Mouse (Mus musculus) forebrain, embryonic 11.5 days (tissue): ENCODE measurements around the gene Acyp2. TPM values are rescaled to one million over a fixed set of nuclear protein-coding genes. Genes with fewer than 3 reads are reported as not detected.

Source experiments
- ATAC-seq: fragments of 200-750 bp; cut with Nextera tagmentation; replicated peaks from 2 replicates; pipeline ENCODE4 v1.8.0; 2017; ENCODE audit warnings: moderate TSS enrichment; ENCODE audit not compliant: low FRiP score
- DNase-seq: peaks from one replicate; pipeline ENCODE4 v3.0.0-alpha.2; 2017; ENCODE audit warnings: low spot score
- H3K27ac ChIP-seq: fragments of 300-500 bp; sonication (generic); 2 replicates; pipeline ENCODE4 v1.5.1; 2014; ENCODE audit warnings: low read depth, low read length
- H3K27me3 ChIP-seq: fragments of 300-500 bp; sonication (generic); 2 replicates; pipeline ENCODE4 v1.6.1; 2014; ENCODE audit warnings: mild to moderate bottlenecking, low read length, mixed read lengths; ENCODE audit not compliant: control insufficient read depth, insufficient read depth
- H3K36me3 ChIP-seq: fragments of 300-500 bp; sonication (generic); 2 replicates; pipeline ENCODE4 v1.6.1; 2014; ENCODE audit warnings: mild to moderate bottlenecking, low read length, moderate library complexity, mixed read lengths; ENCODE audit not compliant: control insufficient read depth, insufficient read depth
- H3K4me1 ChIP-seq: fragments of 300-500 bp; sonication (generic); replicated peaks from 2 replicates; pipeline ENCODE4 v1.6.1; 2014; ENCODE audit warnings: low read length, mixed read lengths; ENCODE audit not compliant: control insufficient read depth, insufficient read depth
- H3K4me2 ChIP-seq: fragments of 300-500 bp; sonication (generic); 2 replicates; pipeline ENCODE4 v1.6.1; 2014; ENCODE audit warnings: low read depth, mild to moderate bottlenecking, low read length, moderate library complexity, mixed read lengths; ENCODE audit not compliant: severe bottlenecking
- H3K4me3 ChIP-seq: fragments of 300-500 bp; sonication (generic); 2 replicates; pipeline ENCODE4 v1.5.1; 2014; ENCODE audit warnings: low read depth, low read length
- H3K9ac ChIP-seq: fragments of 300-500 bp; sonication (generic); 2 replicates; pipeline ENCODE4 v1.6.1; 2014; ENCODE audit warnings: low read length
- H3K9me3 ChIP-seq: fragments of 300-500 bp; sonication (generic); 2 replicates; pipeline ENCODE4 v1.6.1; 2016; ENCODE audit warnings: low read length, mixed read lengths; ENCODE audit not compliant: control insufficient read depth
- WGBS: fragments of 180-500 bp; shearing (Covaris S2); extraction: QIAGEN DNeasy Blood & Tissue Kit; methylation state at CpG from one replicate; pipeline ENCODE4 v1.1.7; 2014; 5-methylcytosine and 5-hydroxymethylcytosine counted together
- polyA plus RNA-seq: library from polyadenylated mRNA; unstranded; fragments of >200 nt; fragmentation: Nextera tagmentation; extraction: Ambion mirVana; gene quantifications from 2 replicates; pipeline ENCODE4 v1.2.1, GENCODE M21; 2014

Gene Acyp2
- polyA plus RNA-seq, 1 experiment from 2014 or later, result 6.1 TPM

GRCm38 (mm10) chr11:30560215-30560614 is 89.2 kb downstream of the Acyp2 start:
- Histone ChIP-seq H3K4me3 (no peak overlapping the region), H3K4me1 (no peaks in the 10 kb centered on the region), H3K27ac (no peak overlapping the region), H3K9ac (no peak overlapping the region), H3K27me3 (no peaks in the 10 kb centered on the region), H3K36me3 (no peaks in the 10 kb centered on the region), H3K4me2 (no peak overlapping the region), H3K9me3 (no peaks in the 10 kb centered on the region)
- ATAC-seq (no peak), DNase-seq (no peak)
- 97% methylated on average over 1 of the region's 1 CpGs for WGBS

DNA sequence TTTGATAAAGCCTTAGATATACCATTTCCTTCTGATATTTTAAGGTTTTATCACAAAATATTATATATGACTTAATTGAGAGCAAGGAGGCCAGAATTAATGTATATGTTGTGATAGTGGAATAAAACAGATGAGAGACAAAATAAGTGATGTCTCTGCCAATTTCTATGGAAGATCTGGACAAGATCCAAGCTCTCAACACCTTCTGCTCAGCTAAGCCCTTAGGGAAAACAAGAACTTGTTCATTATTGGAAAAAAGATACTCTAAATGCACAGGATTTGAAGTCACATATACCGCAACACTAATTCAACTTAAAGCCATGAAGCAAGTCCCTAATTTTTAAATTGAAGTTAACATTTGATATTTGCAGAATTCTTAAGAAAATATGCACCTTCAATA is 96.0 kb downstream of the Acyp2 start:
- Histone ChIP-seq H3K9ac (no peak overlapping the region), H3K27ac (no peak overlapping the region), H3K27me3 (no peaks in the 10 kb centered on the region), H3K4me1 (no peaks in the 10 kb centered on the region), H3K4me3 (no peak overlapping the region), H3K36me3 (no peaks in the 10 kb centered on the region), H3K4me2 (no peak overlapping the region), H3K9me3 (no peaks in the 10 kb centered on the region)
- 100% methylated on average over 1 of the region's 1 CpGs for WGBS
- ATAC-seq, result no peak
- no peak for DNase-seq

- no peak for DNase-seq
- Histone ChIP-seq H3K4me2 (no peak overlapping the region), H3K9ac (no peak overlapping the region), H3K27ac (no peak overlapping the region), H3K27me3 (no peaks in the 10 kb centered on the region), H3K9me3 (no peaks in the 10 kb centered on the region), H3K36me3 (no peaks in the 10 kb centered on the region), H3K4me1 (no peaks in the 10 kb centered on the region), H3K4me3 (no peak overlapping the region)
- WGBS, result 85% methylated on average over 2 of the region's 2 CpGs
- no peak for ATAC-seq
Measured at GRCm38 (mm10) chr11:30517133-30517532, 132.3 kb downstream of the Acyp2 start.

- H3K4me2 ChIP-seq, result no peak overlapping the region
- no peak overlapping the region for H3K4me3 ChIP-seq
- DNase-seq (no peak), ATAC-seq (no peak)
- H3K27me3 ChIP-seq, result no peaks in the 10 kb centered on the region
- H3K9me3 ChIP-seq, result no peaks in the 10 kb centered on the region
- WGBS, result 91% methylated on average over 4 of the region's 4 CpGs
- H3K4me1 ChIP-seq, result no peaks in the 10 kb centered on the region
- no peak overlapping the region for H3K9ac ChIP-seq
- H3K27ac ChIP-seq, result no peak overlapping the region
- no peaks in the 10 kb centered on the region for H3K36me3 ChIP-seq
Measured at GRCm38 (mm10) chr11:30508178-30508577, 141.2 kb downstream of the Acyp2 start.

DNA sequence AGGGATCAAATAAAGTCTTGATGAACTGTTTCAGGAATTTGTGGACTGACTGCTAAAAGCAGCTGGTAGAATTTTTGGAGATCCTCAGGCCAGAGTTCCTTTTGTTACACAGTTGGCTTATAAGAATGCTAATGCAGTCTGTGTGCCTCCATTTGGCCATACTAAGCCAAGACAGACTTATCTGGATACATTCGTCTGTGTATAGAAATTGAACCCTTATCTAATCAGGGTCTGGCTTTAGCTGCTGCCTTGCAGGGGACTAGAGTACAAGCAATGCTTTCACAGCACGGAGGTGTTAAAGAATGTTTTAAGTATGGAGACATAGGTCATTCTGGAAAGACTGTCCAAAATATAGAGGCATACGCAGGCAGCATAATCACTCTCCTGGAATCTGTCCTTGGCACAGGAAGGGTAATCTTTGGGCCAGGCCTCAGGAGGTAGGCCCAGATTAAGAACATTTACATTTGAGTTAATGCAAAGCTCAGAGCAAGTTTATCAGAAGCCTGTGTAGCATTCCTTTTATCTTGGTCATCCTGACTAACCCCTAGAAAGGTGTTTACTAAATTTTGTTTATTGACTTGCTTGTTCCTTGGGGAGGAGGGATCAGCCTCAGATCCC is 150.5 kb downstream of the Acyp2 start:
- H3K36me3 ChIP-seq, result no peaks in the 10 kb centered on the region
- H3K4me1 ChIP-seq, result no peaks in the 10 kb centered on the region
- WGBS, result 75% methylated on average over 3 of the region's 3 CpGs
- H3K4me3 ChIP-seq, result no peak overlapping the region
- no peak overlapping the region for H3K9ac ChIP-seq
- no peaks in the 10 kb centered on the region for H3K9me3 ChIP-seq
- no peak overlapping the region for H3K27ac ChIP-seq
- ATAC-seq (no peak), DNase-seq (no peak)
- no peaks in the 10 kb centered on the region for H3K27me3 ChIP-seq
- no peak overlapping the region for H3K4me2 ChIP-seq

GRCm38 (mm10) chr11:30497151-30497550 is 152.2 kb downstream of the Acyp2 start:
- Histone ChIP-seq H3K4me3 (no peak overlapping the region), H3K4me2 (no peak overlapping the region), H3K4me1 (no peaks in the 10 kb centered on the region), H3K9me3 (no peaks in the 10 kb centered on the region), H3K27ac (no peak overlapping the region), H3K27me3 (no peaks in the 10 kb centered on the region), H3K9ac (no peak overlapping the region), H3K36me3 (no peaks in the 10 kb centered on the region)
- ATAC-seq (no peak), DNase-seq (no peak)
- 56% methylated on average over 2 of the region's 2 CpGs for WGBS

GRCm38 (mm10) chr11:30491515-30492260 is 157.7 kb downstream of the Acyp2 start:
- Histone ChIP-seq H3K9ac (no peak overlapping the region), H3K4me3 (no peak overlapping the region), H3K4me1 (no peaks in the 10 kb centered on the region), H3K9me3 (no peaks in the 10 kb centered on the region), H3K4me2 (no peak overlapping the region), H3K27ac (no peak overlapping the region), H3K27me3 (no peaks in the 10 kb centered on the region), H3K36me3 (no peaks in the 10 kb centered on the region)
- ATAC-seq (no peak), DNase-seq (no peak)

DNA sequence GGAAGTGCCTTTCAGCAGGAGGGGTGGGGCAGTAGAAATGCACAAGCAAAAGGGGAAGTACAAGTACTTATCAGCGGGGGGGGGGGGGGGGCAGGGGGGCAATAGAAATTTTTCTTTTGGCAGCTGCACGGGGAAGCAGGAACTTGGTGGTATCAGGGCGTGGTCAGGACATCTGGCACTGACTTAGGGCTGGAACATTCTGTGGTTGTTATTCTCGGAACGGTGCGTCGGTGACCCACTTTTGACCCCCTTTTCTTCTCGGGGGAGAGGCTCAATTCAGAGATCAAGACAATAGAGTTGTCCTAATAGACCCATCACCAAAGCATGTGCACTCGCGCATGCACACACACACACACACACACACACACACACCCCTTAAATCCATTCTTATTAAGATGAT is 161.2 kb downstream of the Acyp2 start:
- Histone ChIP-seq H3K9ac (no peak overlapping the region), H3K27ac (no peak overlapping the region), H3K36me3 (no peaks in the 10 kb centered on the region), H3K27me3 (no peaks in the 10 kb centered on the region), H3K9me3 (no peaks in the 10 kb centered on the region), H3K4me2 (no peak overlapping the region), H3K4me1 (no peaks in the 10 kb centered on the region), H3K4me3 (no peak overlapping the region)
- DNase-seq (no peak), ATAC-seq (no peak)
- 81% methylated on average over 10 of the region's 10 CpGs for WGBS

GRCm38 (mm10) chr11:30483286-30483685 is 166.1 kb downstream of the Acyp2 start:
- H3K27me3 ChIP-seq, result no peaks in the 10 kb centered on the region
- H3K27ac ChIP-seq, result no peak overlapping the region
- no peaks in the 10 kb centered on the region for H3K9me3 ChIP-seq
- WGBS, result 90% methylated on average over 4 of the region's 4 CpGs
- H3K4me3 ChIP-seq, result no peak overlapping the region
- H3K4me1 ChIP-seq, result no peaks in the 10 kb centered on the region
- H3K36me3 ChIP-seq, result no peaks in the 10 kb centered on the region
- DNase-seq, result no peak
- no peak overlapping the region for H3K4me2 ChIP-seq
- ATAC-seq, result no peak
- H3K9ac ChIP-seq, result no peak overlapping the region
